Mouse (Mus musculus): ENCODE results near the gene Sorbs1. TPM values are rescaled to one million over a fixed set of nuclear protein-coding genes. Genes with fewer than 3 reads are reported as not detected.
A peak's percentile ranks its signal among the peaks of the same experiment; 100 is the strongest.

The Sorbs1 gene
- polyA plus RNA-seq, 1 experiment from 2014 or later = 47.9 TPM

GRCm38 (mm10) chr19:40349713-40350671 lies 163.6 kb downstream of the Sorbs1 start:
- H3K4me1 ChIP-seq = peaks cover 38% of the 10 kb centered on the region
- WGBS = 32% methylated on average over 16 of the region's 16 CpGs
- peak overlapping the region; percentile 81 for H3K27ac ChIP-seq (replicated peaks)
- H3K4me3 ChIP-seq = peak overlapping the region; percentile 45
- H3K27me3 ChIP-seq (ENCODE audit: low read depth, poor library complexity, severe bottlenecking) = no peaks in the 10 kb centered on the region
- H3K36me3 ChIP-seq = no peaks in the 10 kb centered on the region
- no peaks in the 10 kb centered on the region for H3K9me3 ChIP-seq (replicated peaks)
- peak; percentile 29 for DNase-seq (ENCODE audit: low spot score)

GRCm38 (mm10) chr19:40349281-40349680 lies 164.3 kb downstream of the Sorbs1 start:
- Histone ChIP-seq H3K4me3 (peak overlapping the region; percentile 45; the same call in 1 of the 2 replicates), H3K27ac (replicated peaks) (peak overlapping the region; percentile 81)
- 76% methylated on average over 3 of the region's 3 CpGs for WGBS

GRCm38 (mm10) chr19:40348652-40349051 lies 164.9 kb downstream of the Sorbs1 start:
- 46% methylated on average over 2 of the region's 2 CpGs for WGBS
- Histone ChIP-seq H3K4me1 (peaks cover 38% of the 10 kb centered on the region), H3K27me3 (ENCODE audit: low read depth, poor library complexity, severe bottlenecking) (no peaks in the 10 kb centered on the region), H3K4me3 (no peak overlapping the region), H3K27ac (replicated peaks) (peak overlapping the region; percentile 81), H3K36me3 (no peaks in the 10 kb centered on the region), H3K9me3 (replicated peaks) (no peaks in the 10 kb centered on the region)
- no peak for DNase-seq (ENCODE audit: low spot score)

More at GRCm38 (mm10) chr19:40349281-40349680, 164.3 kb downstream of the Sorbs1 start:
- Histone ChIP-seq H3K36me3 (no peaks in the 10 kb centered on the region), H3K4me1 (peaks cover 38% of the 10 kb centered on the region), H3K9me3 (replicated peaks) (no peaks in the 10 kb centered on the region), H3K27me3 (ENCODE audit: low read depth, poor library complexity, severe bottlenecking) (no peaks in the 10 kb centered on the region)
- DNase-seq (ENCODE audit: low spot score) = no peak

- Histone ChIP-seq H3K36me3 (no peaks in the 10 kb centered on the region), H3K27ac (replicated peaks) (peak overlapping the region; percentile 81), H3K27me3 (ENCODE audit: low read depth, poor library complexity, severe bottlenecking) (no peaks in the 10 kb centered on the region), H3K4me3 (no peak overlapping the region), H3K9me3 (replicated peaks) (no peaks in the 10 kb centered on the region), H3K4me1 (peaks cover 38% of the 10 kb centered on the region)
- DNase-seq (ENCODE audit: low spot score) = no peak
- 80% methylated on average over 7 of the region's 7 CpGs for WGBS
These were observed 165.4 kb downstream of the Sorbs1 start for GRCm38 (mm10) chr19:40348175-40348574.

DNA sequence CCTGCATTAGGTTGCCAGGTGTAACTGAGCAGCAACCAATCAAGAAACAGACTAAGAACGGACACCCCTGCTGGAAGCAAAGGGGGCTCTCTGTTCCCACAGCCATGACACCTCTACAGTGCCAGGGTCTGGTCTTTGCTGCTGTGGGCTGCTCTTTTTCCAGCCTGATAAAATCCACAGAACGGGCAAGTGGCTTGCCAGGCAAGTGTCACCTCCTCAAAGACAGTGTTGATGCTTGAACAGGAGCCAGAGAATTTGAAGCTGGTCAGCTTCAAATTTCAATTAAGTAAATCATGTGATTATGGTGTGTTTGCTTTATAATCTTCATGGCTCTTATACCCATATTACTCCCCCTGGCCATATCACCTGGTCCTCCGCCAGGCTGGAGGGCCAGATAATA lies 166.7 kb downstream of the Sorbs1 start:
- no peak for DNase-seq (ENCODE audit: low spot score)
- Histone ChIP-seq H3K27me3 (ENCODE audit: low read depth, poor library complexity, severe bottlenecking) (no peaks in the 10 kb centered on the region), H3K4me1 (peaks cover 38% of the 10 kb centered on the region), H3K9me3 (replicated peaks) (no peaks in the 10 kb centered on the region), H3K36me3 (no peaks in the 10 kb centered on the region), H3K27ac (replicated peaks) (no peak overlapping the region), H3K4me3 (no peak overlapping the region)
- WGBS = 92% methylated on average over 3 of the region's 3 CpGs

DNA sequence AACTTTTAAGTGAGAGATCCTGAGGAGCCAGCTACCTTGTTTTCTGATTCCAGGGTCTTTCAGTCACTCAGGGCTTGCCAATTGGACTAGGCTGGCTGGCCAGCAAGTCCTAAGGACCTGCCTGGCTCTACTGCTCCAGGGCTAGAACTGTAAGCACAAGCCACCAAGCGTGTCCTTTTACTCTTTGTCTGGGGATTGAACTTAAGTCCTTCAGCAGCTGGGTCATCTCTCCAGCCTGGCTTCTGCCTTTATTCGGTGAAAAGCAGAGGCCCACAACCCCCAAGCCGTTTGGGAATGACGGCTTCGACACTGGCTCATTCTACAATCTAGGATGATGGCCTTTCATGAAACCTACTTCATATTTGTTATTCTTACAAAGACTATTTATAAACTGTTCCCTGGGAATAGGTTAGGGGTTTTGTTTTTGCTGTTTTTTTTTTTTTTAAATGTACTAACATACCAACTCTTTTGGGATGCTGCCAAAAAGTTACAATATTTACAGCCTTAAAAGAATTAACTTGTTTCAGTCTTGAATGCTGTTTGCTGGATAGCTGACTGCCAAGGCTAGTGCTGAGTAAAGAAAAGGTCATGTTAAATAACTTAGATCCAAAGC lies 167.2 kb downstream of the Sorbs1 start:
- Histone ChIP-seq H3K36me3 (no peaks in the 10 kb centered on the region), H3K4me1 (peaks cover 42% of the 10 kb centered on the region), H3K27me3 (ENCODE audit: low read depth, poor library complexity, severe bottlenecking) (no peaks in the 10 kb centered on the region), H3K9me3 (replicated peaks) (no peaks in the 10 kb centered on the region), H3K4me3 (no peak overlapping the region), H3K27ac (replicated peaks) (0 out of 2 replicates have a peak overlapping the region, but pooled peaks have one; percentile 0)
- DNase-seq (ENCODE audit: low spot score) = no peak
- 55% methylated on average over 5 of the region's 5 CpGs for WGBS

DNA sequence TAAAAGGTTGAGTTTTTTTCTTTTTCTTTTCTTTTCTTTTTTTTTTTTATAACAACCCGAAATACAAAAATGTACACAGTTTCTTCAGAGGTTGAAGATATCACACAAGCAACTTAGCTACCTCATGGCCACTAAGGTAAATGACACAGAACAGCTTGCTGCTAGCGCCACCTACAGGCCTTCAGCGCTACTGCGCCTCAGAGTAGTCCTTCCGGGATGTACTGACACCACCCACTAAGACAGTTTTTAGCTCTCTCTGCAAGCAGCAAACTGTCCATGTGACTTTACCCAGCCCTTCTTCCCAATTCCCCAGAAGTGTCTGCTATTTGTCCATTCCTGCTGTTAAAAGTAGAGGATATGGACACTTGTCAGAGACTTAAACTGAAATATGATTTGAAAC lies 167.9 kb downstream of the Sorbs1 start:
- H3K36me3 ChIP-seq = no peaks in the 10 kb centered on the region
- WGBS = 19% methylated on average over 5 of the region's 5 CpGs
- H3K4me1 ChIP-seq = peaks cover 47% of the 10 kb centered on the region
- H3K9me3 ChIP-seq (replicated peaks) = no peaks in the 10 kb centered on the region
- peak; percentile 65 for DNase-seq (ENCODE audit: low spot score)
- H3K27ac ChIP-seq (replicated peaks) = no peak overlapping the region
- H3K4me3 ChIP-seq = no peak overlapping the region
- no peaks in the 10 kb centered on the region for H3K27me3 ChIP-seq (ENCODE audit: low read depth, poor library complexity, severe bottlenecking)

GRCm38 (mm10) chr19:40343018-40343417 lies 170.6 kb downstream of the Sorbs1 start:
- WGBS = 8% methylated on average over 5 of the region's 5 CpGs
- Histone ChIP-seq H3K9me3 (replicated peaks) (no peaks in the 10 kb centered on the region), H3K4me3 (no peak overlapping the region), H3K27me3 (ENCODE audit: low read depth, poor library complexity, severe bottlenecking) (no peaks in the 10 kb centered on the region), H3K4me1 (peaks cover 23% of the 10 kb centered on the region), H3K27ac (replicated peaks) (no peak overlapping the region), H3K36me3 (no peaks in the 10 kb centered on the region)
- DNase-seq (ENCODE audit: low spot score) = peak; percentile 78

- Histone ChIP-seq H3K4me3 (no peak overlapping the region), H3K27me3 (ENCODE audit: low read depth, poor library complexity, severe bottlenecking) (no peaks in the 10 kb centered on the region), H3K36me3 (no peaks in the 10 kb centered on the region), H3K4me1 (peaks cover 14% of the 10 kb centered on the region), H3K27ac (replicated peaks) (0 out of 2 replicates have a peak overlapping the region, but pooled peaks have one; percentile 67), H3K9me3 (replicated peaks) (no peaks in the 10 kb centered on the region)
- WGBS = 10% methylated on average over 6 of the region's 6 CpGs
- peak; percentile 57 for DNase-seq (ENCODE audit: low spot score)
These were observed 172.4 kb downstream of the Sorbs1 start for GRCm38 (mm10) chr19:40341141-40341540.

DNA sequence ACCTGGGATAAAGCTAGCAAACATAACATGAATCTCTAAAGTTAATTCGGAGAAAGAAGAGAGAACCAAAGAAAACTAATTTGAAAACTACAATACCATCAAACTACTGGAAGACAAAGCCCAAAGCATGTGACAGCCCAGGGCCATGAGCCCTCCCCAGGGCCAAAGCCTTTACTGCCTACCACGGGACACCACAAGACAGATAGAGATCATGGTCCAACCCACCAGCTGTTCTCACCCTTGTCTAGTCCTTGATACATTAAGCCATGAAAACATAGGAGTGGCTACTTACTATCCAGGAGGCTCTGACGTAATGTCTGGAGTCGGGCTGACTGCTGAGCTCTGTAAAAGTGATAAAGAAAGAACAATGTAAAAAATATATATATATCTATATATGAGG lies 176.9 kb downstream of the Sorbs1 start:
- Histone ChIP-seq H3K27ac (replicated peaks) (no peak overlapping the region), H3K36me3 (no peaks in the 10 kb centered on the region), H3K27me3 (ENCODE audit: low read depth, poor library complexity, severe bottlenecking) (no peaks in the 10 kb centered on the region), H3K4me1 (peaks cover 15% of the 10 kb centered on the region), H3K9me3 (replicated peaks) (no peaks in the 10 kb centered on the region), H3K4me3 (no peak overlapping the region)
- DNase-seq (ENCODE audit: low spot score) = no peak
- 88% methylated on average over 4 of the region's 4 CpGs for WGBS

- Histone ChIP-seq H3K36me3 (no peaks in the 10 kb centered on the region), H3K27me3 (ENCODE audit: low read depth, poor library complexity, severe bottlenecking) (no peaks in the 10 kb centered on the region), H3K4me3 (no peak overlapping the region), H3K4me1 (peaks cover 4% of the 10 kb centered on the region; the same call in 1 of the 2 replicates), H3K27ac (replicated peaks) (no peak overlapping the region), H3K9me3 (replicated peaks) (no peaks in the 10 kb centered on the region)
- 44% methylated on average over 5 of the region's 5 CpGs for WGBS
- DNase-seq (ENCODE audit: low spot score) = no peak
These were observed 179.7 kb downstream of the Sorbs1 start for GRCm38 (mm10) chr19:40333905-40334304.

DNA sequence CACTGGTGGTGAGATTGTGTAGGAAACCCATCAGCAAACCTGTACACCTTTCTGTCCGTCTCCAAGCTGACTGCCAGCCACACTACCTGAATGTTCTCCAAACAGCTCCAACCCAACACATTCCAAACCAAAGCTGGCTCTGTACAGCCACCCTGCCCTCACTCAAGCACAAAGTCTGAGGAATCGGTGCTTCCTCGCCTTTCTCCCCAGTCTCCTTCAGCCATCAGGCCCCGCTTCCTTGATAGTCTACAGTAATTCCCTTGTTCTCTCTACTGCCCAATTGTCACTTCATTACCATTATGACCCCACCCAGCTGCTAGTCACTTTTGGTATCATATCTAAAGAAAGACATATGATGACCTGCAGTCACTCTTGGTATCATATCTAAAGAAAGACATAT lies 180.5 kb downstream of the Sorbs1 start:
- Histone ChIP-seq H3K4me1 (peaks cover 4% of the 10 kb centered on the region; the same call in 1 of the 2 replicates), H3K4me3 (no peak overlapping the region), H3K9me3 (replicated peaks) (no peaks in the 10 kb centered on the region), H3K27ac (replicated peaks) (no peak overlapping the region), H3K36me3 (no peaks in the 10 kb centered on the region), H3K27me3 (ENCODE audit: low read depth, poor library complexity, severe bottlenecking) (no peaks in the 10 kb centered on the region)
- WGBS = 94% methylated on average over 4 of the region's 4 CpGs
- no peak for DNase-seq (ENCODE audit: low spot score)

GRCm38 (mm10) chr19:40332303-40332702 lies 181.3 kb downstream of the Sorbs1 start:
- Histone ChIP-seq H3K27ac (replicated peaks) (no peak overlapping the region), H3K27me3 (ENCODE audit: low read depth, poor library complexity, severe bottlenecking) (no peaks in the 10 kb centered on the region), H3K36me3 (no peaks in the 10 kb centered on the region), H3K9me3 (replicated peaks) (no peaks in the 10 kb centered on the region), H3K4me3 (no peak overlapping the region), H3K4me1 (peaks cover 4% of the 10 kb centered on the region; the same call in 1 of the 2 replicates)
- 93% methylated on average over 6 of the region's 6 CpGs for WGBS
- no peak for DNase-seq (ENCODE audit: low spot score)
